Mouse (Mus musculus): ENCODE results near the gene Psapl1.
A peak's percentile ranks its signal among the peaks of the same experiment; 100 is the strongest.
"Not testable (repeated sequence)": the region's sequence is repeated elsewhere in the genome, so short reads cannot be mapped to it uniquely, and the experiment has no call there.

Psapl1 gene

DNA sequence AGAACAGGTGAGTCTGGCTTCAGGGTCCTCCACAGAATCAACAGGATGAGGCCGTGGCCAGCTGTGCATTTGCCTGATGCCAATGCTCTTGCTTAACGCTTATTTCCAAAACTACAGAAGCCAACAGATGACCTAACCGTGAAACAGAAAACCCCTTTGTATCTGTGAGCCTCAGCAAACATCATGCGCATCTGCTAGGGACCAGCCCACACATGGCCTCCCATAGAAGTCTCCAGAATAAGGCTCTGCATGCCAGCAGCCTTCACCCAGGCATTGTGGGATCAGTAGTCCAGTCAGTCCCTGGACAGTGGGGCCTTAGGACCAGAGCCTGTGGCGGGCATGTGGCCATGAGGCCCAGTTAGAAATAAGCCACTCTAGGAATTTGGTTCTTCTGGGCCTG, 400 bp upstream of the Psapl1 start:
- DNase-seq (ENCODE audit: low spot score) = no peak

DNA sequence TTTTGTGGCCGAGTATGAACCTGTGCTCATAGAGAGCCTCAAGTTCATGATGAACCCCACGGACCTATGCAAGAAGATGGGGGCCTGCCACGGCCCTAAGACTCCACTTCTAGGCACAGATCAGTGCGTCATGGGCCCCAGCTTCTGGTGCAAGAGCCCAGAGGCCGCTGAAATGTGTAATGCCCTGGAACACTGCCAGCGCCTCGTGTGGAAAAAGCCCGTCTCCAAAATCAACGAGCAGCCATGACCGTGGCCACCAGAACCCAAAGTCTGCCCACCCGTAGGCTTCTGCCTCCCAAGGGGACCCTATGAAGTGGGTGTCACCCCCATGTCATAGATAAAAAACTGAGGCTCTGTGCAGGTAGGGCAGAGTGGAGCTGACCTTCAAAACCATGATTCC, 1.6 kb downstream of the Psapl1 start:
- no peak for DNase-seq (ENCODE audit: low spot score)

DNA sequence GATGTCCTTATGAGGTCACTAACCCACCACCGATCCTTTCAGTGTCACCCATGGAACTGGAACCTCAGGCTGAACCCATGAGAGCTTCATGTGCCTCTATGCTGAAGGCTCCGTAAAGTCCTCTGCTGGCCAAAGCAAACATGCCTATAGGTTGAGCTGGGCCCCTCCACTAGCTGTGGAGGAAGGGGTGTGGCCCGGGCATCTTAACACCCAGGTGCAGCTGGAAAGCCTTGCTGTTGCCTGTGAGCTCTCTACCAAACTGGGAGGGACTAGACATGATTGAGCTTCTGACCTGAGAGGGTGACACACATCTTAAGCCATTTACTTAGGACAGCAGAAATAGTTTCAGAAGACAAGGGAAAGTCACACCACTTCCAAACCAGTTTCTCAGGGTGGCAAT, 5.0 kb downstream of the Psapl1 start:
- no peak for DNase-seq (ENCODE audit: low spot score)

DNA sequence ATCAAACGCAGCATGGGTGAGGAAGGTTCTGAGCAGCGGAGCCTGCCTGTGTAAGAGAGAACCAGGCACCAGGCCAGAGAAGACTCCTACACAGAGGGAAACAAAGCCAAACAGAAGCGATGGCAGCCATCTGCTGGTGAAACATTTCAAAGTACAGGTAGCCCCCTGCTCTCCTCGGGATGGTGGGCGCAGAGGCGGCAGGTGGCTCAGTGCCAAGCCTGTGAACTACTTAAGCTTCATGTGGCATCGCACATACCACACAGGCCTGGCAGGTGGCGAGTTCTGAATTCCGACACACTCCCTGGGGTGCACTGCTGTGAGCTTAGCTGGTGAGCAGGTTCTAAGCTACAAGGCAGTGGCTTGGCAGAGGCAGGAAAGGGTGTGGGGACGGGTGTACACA, 9.5 kb downstream of the Psapl1 start:
- no peak for DNase-seq (ENCODE audit: low spot score)

DNA sequence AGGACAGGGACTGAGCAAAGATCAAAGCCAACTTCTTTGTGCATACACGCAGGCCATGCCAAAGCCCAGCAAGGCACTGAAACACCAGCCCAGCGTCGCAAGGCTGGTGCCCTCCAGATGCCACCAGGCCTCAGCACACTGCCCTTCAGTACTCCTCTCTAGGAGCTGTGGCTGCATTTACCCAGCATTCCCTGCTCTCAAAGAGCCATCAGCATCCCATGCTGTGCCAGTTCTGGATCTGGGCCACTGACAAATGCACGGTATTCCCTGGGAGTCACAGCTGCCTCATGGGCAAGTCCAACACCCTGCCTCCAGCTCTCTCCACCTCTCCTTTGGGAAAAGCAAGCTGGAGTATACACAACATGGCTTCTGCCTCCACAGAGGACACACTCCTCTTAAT, 16.3 kb downstream of the Psapl1 start:
- no peak for DNase-seq (ENCODE audit: low spot score)

DNA sequence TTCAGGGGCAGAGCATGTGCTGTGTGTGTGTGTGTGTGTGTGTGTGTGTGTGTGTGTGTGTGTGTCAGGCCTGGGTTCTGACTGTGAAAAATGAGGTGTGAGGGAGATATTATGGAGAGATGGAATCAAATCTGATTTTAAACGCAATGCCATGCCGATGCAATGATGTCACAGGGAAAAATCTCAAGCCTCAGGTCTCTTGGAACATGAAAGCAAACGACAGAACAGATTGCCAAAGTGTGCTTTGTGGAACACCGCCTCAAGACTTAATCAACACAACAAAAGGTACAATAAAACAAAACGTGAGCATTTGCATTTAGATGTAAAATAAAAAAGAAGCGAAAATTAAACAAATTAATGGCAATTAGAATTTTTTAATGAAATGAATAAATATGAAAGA, 16.8 kb downstream of the Psapl1 start:
- no peak for DNase-seq (ENCODE audit: low spot score)

DNA sequence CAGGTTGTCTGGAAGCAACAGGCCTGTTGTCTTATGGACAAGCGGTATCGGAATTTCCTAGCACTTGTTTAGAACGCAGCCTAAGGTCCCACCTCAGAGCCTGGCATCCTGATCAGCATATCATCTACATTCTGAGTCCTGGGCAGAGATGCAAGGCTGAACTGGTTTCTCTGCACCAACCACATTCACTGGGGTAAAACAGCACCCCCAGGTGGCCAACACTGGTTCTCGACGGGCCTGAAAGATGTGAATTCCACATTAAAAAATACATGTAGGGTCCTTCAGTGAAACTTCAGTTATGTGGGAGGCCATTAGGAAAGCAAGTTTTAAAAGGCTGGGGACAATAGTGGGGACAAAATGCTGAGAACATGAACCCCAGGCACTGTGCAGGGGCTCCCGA, 20.0 kb downstream of the Psapl1 start:
- DNase-seq (ENCODE audit: low spot score) = peak; percentile 65

DNA sequence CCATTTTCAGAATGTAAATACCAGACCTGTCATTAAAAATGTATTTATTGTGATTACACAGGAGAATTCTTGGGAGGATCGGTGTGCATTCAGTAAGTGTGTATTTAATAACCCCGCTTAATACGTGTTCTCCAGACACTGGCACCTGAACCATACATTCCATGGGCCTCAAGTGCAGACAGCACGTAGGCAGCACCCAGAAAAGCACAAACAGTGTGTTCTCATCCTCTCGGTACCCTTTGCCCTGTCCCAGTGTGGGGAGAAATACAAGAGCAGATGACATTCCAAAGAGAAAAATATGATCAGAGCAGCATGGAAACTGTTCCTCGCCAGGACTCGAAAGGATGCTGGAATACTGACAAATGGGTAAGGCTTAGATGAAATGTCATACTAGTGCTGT, 22.0 kb downstream of the Psapl1 start:
- no peak for DNase-seq (ENCODE audit: low spot score)

DNA sequence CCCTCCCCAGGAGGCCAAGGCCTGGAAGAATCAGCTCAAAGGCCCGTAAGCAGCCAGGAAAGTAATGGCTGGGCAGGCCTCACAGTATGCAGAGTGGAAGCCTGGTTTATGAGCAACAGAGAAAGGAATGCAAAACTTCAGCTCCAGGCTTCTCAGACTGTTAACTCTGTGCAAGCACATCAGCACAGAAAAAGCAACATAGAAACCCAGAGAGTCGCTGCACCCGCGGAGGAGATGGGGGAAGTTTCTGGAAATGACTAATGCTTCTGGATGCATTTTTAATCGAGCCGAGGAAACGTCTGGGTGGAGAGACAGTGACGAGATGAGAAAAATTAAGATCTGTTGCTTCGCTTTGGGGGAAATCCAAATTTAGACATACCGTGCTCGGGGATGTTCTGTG, 22.5 kb downstream of the Psapl1 start:
- peak; percentile 23 for DNase-seq (ENCODE audit: low spot score)

DNA sequence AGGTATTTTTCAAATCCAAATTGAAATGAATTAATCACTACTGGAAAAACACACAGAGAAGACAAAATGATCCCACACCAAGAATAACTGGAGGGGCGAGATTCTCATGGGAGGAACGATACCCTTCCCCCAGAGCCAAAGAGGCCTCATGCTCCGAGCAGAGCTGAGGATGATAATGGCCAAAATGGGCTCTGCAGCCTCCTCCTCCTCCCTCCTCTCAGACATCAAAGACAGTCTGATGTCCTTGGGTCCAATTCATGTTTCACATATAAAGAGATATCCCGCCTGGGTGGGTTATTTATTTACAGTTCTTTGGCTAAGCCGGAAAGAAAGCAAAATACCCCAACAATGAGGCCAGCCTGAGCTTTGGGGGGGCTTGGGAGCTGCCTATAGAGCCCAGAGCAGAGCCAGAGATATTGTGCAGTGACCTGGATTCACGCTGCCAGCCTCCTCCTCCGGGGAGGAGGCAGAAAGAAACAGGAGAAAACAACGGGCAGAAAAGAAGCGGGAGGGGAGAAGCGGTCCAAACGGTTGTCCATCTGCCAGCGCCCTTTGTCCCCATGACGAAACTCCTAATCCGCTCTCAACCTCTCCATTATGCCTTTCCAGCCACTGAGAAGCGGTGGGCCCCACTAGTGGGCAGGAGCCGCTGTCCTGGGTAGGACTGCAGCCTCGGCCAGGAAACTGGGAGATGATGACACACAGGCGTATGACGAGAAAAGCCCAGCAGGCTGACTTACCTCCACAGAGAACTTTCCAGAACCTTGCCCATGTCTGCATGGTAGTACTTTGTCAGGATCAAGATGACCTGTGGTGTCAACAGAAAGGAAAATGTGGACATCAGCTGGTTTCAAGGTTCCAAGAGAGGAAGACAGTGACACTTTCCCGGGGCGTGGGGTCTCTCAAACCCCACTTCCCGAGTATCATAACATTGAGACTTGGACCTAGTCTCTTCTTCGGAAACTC, 24.9 kb downstream of the Psapl1 start:
- DNase-seq (ENCODE audit: low spot score) = no peak

DNA sequence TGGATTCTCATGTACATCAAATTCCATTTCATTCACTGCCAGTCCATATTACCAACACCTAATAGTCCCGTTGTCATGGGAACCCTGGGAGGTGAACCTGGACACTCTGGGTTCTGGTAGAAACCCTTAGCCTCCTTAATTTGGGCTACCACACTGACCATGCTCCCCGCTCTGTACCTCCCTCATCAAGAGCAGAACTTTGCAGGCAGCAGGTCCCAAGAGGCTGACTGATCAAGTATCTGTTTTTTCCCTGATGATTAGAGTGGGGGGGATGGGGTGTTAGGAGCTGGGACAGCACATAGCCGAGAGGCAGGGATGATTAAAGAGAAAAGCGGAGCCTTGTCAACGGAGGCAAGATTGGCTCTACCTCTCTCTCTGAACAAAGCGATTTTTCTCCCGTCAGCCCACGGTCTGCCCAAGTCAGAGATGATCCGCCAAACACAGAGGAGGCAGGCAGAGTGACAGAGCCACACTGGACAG, 26.5 kb downstream of the Psapl1 start:
- no peak for DNase-seq (ENCODE audit: low spot score)

DNA sequence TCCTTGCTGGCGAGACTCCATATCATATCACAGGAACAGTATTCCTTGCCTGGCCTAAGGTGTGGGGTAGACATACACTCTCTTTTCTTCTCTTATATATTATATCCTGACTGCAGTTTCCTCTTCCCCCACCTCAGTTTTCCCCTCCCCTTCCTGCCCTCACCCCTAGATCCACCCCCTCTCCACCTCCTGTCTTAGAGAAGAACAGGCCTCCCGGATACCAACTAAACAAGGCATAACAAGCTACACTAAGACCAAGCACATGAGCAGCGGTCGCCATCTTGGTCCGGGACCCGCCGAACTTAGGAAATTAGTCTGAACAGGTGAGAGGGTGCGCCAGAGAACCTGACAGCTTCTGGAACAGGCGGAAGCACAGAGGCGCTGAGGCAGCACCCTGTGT, 33.7 kb downstream of the Psapl1 start:
- not testable (repeated sequence) for DNase-seq (ENCODE audit: low spot score)

DNA sequence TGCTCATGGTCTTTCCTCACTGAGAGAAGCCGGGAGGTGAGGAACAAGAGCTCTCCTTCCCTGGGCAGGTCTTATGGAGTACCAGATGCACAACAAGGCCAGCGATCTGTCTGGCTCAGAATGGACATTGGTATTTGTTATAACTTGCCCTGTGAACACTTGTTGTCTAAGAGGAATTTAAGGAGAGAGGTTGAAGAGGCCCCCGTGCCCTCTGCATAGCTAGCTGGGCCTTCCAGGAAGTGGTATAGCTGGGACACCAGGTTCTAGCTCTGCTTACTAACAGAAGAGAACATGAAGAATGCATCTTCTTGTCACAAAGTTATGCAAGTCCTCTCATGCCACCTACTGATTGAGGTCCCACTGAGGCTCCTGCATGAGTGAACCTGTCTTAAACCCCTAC, 44.2 kb downstream of the Psapl1 start:
- DNase-seq (ENCODE audit: low spot score) = no peak

DNA sequence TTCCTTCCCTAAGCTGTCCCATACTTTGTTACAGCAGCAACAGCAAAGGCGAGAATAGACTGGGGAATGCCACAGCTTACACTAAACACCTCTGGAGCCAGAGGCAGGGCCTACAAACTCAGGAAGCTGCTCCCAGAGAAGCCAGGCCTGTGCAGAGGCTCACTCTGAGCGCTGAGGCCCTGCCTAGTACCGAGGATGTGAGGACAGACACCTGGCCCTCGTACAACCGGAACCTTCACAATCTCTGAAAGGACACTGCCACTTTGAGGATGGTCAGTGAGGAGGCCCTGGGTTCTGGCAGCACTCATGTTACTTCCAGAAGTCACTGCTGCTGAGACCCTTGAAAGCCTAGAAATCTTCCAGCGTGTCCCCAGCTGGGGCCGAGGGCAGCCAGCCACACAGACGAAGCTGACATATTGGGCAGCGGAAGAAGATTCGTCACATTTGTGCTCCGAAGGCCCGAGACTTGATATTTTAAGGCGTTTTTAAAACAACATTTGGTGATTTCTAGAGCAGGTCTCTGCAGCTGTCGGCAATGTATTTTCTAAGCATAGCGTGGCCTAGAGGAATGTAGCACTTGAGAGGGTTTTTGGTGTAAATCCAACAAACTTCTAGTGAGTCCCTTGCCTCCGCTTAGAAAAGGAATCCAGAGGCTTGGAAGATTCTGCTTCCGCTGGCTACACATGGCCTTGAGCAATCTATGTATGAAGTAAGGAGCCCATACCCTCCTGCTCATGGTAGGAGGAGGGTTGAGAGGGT, 49.1 kb downstream of the Psapl1 start:
- no peak for DNase-seq (ENCODE audit: low spot score)

DNA sequence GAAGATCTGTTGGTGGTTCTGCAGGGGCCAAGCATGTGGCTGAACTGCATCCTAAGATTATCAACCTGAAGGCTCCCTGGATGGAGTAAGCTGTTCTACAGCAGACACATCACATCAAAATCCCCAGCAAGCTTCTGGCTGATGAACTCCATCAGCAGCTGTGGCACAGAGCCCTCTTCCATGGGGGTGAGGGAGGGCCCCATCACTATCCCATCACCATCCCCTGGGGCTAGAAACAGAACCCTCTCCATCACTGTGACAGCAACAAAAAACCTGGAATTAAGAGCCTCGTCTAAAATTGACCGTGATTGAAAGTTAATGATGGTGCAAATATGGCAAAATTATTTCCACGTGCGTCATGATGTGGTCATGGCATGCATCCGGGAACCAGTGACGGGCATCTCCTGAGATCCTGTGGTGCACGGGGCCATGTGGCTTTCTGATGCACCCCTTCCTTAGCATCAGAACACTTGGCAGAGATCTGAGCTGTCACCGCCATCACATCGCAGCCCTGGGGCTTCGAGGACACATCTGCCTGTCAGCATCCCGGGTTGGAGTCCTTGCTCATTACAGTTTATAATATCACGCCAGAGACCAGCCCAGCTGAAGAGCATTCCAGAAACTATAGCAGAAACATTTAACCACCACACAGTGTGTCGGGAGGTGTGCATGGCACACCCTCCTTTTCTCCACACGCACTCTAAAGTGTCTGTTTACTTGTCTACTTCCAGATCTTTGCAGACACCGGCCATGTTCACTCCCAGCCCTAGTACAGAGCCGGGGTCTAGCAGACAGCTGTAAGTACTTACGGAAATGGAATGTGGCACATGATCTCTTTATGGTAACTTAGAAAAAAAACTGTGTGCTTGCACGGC, 51.1 kb downstream of the Psapl1 start:
- no peak for DNase-seq (ENCODE audit: low spot score)
